Mouse (Mus musculus) ovary, postnatal 14 days (tissue): ENCODE measurements around the gene Rab31.
"Not testable (repeated sequence)": the region's sequence is repeated elsewhere in the genome, so short reads cannot be mapped to it uniquely, and the experiment has no call there.

Experiments
- DNase-seq: peaks from one replicate; pipeline ENCODE4 v3.0.0; 2022; ENCODE audit warnings: low spot score

The Rab31 gene

DNA sequence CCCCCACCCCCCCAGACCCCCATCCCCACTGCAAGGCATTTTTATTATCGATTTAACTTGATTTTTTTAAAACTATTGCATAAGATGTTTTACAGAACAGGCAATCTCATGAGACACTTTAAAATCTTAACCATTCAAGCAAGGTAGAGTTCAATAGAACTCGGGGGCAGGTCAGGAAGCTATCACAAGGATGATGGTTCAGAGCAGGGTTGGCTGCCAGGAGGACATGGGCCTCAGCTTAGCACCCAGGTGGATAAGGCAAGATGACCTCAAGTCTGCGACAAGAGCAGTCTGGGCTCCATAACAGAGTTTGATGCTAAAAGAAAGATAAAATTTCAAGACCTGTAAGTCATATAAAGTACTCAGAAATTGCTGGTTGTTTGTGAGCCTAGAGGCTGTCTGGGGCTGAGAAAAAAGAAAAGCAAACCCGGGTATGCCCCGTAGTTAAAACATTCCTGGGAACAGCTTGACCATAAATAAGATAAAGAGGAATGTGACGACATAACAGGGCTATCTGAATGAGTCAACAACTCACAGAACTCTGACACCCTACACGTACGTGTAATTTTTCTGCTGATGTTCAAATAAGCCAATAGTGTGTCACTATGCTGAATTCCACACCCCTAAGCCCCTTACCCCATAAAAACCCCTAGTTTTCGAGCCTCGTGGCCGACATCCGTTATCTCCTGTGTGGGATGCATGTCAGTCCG lies 143.6 kb downstream of the Rab31 start:
- DNase-seq: not testable (repeated sequence)

DNA sequence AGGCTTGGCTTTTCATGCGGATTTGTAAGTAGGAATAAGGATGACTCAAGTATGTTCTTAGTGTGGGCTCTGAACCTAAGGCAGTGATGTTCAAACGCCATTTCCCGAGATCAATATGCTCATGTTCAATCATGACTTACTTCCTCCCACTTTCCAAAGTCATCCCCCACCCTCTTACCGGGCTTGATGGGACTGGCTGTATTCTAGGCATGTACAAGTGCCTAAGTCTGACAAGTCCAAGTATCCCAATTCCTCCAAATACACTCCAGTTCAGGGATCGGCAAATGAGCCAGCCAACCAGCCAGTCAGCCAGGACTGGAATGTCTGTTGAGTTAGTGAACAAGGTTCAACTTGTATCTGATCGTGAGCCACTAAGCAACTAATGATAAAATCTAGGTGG lies 146.3 kb downstream of the Rab31 start:
- DNase-seq: no peak

DNA sequence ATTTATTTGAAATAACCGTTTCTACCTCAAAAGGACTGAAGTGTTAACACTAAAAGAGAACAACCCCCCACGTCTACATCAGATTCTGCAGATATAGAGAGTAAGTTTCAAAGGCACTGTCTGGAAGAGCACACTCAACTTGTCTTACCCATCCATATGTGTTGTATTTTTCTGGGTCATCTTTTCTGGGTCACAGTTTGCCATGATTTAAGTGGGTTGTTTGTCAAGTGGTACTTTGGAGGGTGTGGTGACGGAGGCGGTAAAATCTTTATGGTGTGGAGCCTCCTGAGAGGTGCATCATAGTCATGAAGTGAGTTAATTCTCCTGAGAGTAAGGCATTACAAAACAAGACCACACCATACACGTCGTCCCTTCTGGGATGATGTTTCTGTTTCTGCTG lies 147.0 kb downstream of the Rab31 start:
- DNase-seq: no peak

DNA sequence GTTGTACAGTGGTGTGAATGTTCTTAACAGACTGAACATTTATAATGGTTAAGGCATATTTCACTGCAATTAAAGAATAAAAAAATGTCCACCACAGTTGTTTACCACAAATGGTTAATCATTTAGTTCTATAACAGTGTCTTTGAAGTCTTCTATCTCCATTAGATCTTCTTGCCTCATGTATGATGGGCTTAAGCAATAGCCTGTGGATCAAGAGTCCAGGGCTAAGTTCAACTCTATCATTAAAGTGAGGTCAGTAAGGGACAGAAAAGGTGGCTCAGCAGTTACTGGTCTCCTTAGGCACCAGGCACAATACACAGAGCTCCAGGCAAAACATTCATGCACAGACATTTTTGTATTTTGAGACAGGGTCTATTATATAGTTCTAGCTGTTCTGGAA lies 149.4 kb downstream of the Rab31 start:
- DNase-seq: no peak

DNA sequence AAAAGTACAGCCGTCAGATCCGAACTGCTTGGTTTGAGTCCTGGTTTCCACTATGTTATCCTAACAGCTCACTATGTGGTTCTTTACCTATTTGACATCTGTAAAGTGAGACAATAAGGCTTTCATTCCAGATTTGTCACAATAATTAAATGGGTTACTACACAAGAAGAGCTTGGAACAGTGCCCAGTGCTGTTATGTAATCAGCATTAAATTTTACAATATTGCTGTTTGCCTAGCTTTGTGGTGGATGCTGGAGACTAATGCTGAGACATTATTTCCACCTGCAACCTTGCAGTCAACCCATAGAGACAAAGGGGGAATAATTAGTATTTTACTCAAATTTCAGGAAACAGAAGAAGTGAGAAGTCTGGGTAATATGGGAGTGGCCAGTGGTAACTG lies 154.1 kb downstream of the Rab31 start:
- no peak for DNase-seq

DNA sequence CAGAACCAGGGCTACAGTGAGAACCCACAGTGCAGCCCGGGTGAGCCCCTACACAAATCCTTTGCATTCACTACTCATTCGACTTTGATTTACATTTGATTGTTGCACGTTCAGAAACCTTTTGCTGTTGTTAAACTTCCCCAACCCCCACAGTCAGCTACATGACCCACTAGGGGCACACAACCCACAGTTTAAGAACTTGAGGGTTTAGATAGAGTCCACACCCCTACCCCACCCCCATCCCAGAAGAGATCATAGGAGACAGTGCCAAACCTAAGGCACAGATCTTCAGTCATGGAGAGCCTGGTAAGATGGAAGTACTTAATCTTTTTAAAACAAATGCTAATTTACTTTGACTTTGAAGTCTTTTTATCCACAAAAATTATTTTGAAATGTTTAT lies 156.9 kb downstream of the Rab31 start:
- no peak for DNase-seq

DNA sequence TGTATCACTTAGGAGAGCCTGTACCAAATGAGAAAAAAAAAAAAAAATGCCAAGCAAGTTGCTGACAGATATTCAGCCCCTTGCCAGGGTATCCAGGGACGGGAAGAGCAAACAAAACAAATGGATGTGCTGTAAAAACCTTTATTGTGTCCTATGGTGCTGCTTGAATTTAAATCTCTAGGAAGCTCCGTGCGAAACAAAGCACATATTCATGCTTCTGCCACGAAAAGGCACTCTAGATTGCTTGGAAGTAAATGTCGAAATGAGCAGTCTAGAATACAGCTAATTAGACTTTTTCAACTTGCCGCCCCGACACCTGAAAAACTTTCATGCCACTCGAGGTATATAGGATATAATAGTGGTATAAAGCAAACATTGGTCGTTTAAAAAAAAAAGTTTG lies 158.1 kb downstream of the Rab31 start:
- no peak for DNase-seq

DNA sequence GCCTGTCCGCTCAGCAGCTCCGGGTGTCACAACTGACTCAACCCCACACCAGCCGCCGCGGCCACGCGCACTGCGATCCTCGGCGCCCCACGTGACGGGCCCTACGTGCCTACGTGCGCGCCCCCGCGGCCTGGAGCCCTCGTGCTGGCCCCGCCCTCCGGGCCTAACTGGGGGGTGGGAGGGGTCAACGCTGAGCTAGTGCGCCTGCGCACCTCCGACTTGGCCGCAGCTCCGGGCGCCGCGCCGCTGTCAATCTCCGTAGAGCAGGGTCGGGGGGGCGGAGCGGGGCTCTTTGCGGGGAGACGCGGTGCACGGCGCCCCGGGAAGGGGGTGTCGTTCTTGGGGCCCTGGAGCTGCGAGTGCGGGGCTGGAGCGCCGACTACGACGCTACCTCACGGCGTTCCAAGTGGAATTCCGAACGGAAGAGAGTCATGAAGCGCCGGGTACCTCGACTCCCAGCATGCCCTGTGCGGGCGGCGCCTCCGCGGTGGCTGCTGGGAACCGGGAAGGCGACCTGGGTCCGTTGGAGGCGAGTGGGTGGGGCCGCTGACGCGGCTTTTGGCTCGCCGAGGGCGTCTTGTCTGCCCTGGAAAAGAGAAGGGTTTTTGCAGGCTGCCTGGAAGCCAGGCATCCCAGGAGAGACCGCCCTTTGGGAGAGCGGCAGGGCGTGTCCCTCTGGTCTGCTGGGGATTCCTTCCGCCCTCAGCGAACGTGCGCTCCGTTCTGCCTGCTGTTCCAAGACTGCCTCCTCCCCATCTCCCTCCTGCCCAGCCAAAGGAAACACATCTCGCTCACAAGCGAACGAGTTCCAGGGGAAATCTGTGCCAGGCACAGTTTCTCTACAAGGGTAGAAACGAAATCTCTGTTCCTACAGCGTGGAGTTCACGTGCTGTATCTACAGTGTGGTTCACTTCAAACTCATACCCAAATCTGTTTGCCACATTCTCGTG lies 158.8 kb downstream of the Rab31 start, which contains the start of gene Vapa:
Gene Vapa (minus strand): TSS at position 93 of the 950 bp plus-strand sequence.
- DNase-seq: peak; percentile 98

DNA sequence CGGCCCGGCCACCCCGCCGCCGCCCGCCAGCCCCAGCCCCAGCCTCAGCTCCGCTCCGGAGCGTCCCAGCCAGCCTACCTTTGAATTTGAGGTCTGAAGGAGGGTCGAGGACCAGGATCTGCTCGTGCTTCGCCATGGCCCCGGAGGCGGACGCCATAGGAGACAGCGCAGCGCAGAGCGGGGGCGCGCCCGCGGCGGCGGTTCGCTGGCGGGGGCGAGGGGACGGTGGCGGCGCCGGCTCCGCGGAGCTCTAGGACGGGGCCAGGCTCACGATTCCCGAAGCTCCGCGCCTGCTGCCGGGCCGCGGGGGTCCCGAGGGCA lies 159.4 kb downstream of the Rab31 start:
- DNase-seq: no peak

DNA sequence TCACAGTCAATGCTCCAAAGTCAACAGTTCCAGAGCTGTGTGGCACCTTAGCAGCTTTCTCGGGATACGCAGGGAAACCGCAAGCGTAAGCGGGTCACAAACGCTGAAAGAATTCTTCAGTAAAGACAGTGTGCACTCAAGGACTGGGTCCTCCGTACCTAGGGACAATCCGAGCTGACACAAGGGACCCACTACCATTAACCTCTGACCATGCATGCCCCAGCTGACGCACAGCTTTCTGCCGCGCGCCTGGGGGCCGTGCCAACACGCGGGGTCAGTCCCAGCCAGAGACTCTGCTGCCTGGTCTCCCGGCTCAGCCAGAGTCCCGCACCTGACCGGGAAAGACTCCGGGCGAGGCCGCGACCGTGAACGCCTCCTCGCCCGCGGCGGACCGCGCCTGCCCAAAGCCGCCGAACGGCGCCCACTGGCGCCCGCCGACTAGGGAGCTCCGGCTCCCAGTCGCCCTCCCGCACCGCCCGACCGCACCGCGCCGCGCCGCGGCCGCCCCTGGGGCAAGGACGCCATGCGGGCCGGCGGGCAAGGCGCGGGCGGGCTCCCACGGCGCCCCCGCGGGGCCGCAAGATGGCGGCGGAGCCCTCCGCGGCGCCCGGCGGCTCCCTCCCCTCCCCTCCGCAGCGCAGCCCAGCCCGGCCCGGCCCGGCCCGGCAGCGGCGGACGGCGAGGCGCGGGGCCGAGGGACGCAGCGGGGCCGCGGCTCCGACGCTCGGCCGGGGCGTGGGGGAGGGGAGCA lies 160.0 kb downstream of the Rab31 start:
- DNase-seq: peak; percentile 24

DNA sequence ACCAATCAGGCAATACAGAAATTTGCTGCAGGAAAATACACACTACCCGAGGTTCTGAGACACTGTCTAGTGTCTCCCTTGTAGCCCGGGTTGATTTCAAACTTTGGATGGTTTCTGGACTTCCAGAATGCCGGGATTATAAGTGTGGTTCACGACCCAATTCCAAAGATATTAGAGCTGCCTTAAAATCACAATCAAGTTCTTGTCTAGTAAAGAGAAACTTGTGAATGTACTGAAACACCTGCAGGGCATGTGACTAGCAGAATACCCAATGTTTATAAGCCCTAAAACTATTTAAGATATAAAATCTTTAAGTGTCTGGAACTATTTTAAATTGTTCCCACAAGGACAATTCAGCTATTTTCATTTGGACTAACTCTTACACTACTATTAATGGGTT lies 160.8 kb downstream of the Rab31 start:
- DNase-seq: no peak

DNA sequence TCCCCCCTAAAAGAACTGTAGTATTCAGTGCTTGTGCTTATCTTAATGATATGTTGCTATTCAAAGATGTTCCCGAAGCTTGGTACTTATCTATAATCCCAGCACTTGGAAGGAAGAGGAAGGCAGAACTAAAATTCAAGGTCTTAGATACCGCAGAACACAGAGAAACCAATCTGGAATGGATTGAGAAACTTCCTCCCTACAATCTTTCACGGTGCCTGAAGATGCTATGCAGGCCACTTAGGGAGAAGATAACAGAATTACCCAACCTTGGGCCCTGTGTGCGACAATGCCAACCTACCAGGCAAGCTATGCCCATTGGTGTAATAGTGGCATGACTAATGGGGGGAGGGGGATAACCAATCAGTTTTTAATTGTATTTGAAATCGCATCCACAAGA lies 163.8 kb downstream of the Rab31 start:
- no peak for DNase-seq

DNA sequence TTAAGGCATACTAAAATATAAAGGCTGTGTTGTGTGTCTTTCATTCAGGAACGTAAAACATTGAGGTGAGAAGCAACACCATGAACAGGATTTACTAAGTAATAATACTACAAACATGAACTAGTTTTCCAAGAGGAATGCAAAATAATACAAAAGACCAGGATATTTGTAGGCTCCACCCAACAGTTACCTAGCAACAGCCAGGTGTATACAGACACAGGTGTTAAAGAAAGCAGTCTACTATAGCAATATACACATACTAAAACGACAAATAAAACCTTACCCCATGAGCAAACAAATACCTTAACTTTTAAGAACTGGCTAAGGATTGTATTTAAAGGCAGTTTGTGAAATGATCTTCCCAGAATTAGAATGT lies 164.3 kb downstream of the Rab31 start:
- DNase-seq: no peak

DNA sequence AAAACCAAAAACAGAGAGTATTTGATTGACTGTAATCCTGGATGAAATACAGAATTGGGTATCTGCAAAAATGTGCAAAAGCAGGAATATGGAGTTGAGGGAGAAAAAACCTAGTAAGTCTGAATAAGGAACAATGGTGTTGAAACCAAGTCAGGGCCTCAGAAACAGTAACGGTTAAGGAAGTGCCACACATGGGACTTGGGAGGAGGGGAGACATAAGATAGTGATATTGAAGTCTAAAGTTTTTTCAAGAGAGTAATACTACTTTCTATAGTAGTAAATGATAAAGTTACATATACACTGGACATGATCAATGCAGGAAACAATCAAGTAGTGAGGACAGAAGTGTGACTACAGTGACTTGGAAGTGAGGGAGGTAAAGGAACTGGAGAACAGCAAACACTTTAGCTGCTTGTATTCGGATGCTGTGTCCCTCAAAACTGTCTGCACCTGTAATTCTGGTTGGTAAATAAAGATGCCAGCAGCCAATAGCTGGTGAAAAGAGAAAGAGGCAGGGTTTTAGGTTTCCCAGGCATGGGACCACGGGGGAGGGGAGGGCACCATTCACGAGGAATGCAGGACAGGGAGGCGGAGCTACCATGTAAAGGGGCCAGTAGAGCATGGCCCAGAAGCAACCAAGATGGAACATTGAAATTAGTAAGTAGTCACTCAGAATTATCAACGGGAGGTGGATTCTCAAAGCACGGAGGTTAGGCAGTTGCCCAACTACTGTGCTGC lies 164.8 kb downstream of the Rab31 start:
- DNase-seq: no peak

DNA sequence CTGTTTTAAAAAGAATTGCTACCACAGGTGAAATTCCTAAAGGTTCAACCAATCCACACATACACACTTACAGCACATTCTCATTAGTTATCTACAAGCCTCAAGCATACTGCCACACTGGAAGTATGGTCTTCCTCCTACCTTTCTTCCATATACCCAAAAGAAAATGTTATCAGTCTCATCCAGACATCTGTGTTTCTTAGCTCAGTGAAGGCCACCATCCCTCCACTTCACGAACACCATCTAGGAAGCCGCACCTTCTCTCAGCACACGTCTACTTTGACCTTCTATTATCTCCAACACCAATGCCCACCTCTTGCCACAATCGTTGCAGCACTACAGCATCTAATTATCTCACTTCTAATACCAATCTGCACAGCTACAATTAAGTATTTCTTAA lies 166.5 kb downstream of the Rab31 start:
- DNase-seq: no peak

DNA sequence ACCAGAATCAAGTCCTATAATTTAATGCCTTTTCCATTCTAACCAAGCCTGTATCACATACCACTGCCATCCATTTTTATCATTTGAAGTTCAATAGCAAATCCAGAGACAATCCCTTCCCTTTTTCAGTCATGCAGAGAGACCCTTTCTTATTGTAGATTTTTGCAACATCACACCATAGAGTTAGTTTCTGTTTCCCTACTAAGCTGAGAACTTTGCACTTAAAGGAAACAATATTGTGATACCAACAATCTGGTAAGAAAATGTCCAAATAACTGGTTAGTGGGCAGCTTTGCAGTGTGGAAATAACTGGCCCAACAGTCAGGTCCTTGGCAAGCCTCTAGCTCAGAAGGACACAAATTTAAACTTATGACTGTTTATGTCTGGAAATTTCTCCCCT lies 167.7 kb downstream of the Rab31 start:
- DNase-seq: no peak

DNA sequence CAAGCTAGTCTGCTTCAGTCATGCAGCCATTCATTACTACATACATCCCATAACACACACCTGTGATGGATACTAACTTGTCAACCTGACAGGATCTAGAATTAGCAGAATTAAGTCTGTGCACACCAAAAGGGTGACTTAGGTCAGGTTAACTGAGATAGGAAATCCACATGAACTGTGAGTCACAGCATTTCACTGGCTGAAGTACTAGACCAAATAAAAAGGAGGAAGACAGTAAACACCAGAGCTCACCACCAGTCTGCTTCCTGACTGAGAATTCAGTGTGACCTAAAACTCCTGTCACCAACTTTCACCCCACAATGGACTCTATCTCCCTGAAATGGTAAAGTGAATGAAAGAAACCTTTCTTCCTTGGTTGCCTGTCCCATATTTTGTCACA lies 168.2 kb downstream of the Rab31 start:
- no peak for DNase-seq
